In the genomic region with DNA sequence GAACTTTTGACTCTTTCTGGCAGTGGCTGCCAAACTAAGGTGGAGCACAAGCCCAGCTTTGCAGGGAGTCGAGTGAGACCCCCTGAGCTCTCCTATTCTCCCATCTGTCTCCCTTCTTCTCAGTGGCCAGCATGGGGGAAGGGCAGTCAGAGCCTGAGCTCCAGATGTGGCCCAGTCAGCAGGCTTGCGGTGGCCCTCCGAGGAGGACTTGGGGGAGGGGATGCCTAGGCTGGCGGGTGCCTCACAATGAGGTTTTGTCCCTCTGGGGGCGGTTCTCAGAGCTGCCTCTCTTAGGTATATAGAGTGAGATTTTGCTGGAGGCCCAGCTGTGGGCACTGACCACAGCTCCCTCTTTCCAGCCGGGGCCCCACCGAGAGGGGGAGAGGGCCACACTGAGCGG, we compare ENCODE assay signal across 21 mouse cellular contexts. TPM values are rescaled to one million over a fixed set of nuclear protein-coding genes. Genes with fewer than 3 reads are reported as not detected.
DNase-seq lines count a peak whose midpoint lies in the region; ATAC-seq lines count a peak whose summit lies in the region.
"Had no signal": no experiment of that assay in that cellular context is flagged by ENCODE, and none has a peak within 500 bp of the region (broad histone marks: within the 10 kb centered on the region; RNA-seq: fewer than 3 reads in every experiment).

No protein-coding gene starts in this region.

- H3K9me3 ChIP-seq in limb, embryonic 10.5 days (replicated peaks): no peaks in the 10 kb centered on the region
- no peaks in the 10 kb centered on the region for H3K9me3 ChIP-seq in intestine, embryonic 15.5 days
- H3K9me3 ChIP-seq: embryonic facial prominence, embryonic 12.5 days; hindbrain, embryonic 15.5 days; midbrain, embryonic 15.5 days had no signal

- H3K27me3 ChIP-seq in limb, embryonic 10.5 days (ENCODE audit: low read depth, poor library complexity, severe bottlenecking): peaks cover 25% of the 10 kb centered on the region
- no peaks in the 10 kb centered on the region for H3K27me3 ChIP-seq in intestine, embryonic 15.5 days (replicated peaks)

- no peak for ATAC-seq in intestine, embryonic 15.5 days
- ATAC-seq: midbrain, embryonic 15.5 days had no signal

- peaks cover 75% of the 10 kb centered on the region for H3K4me1 ChIP-seq in limb, embryonic 10.5 days
- peaks cover 28% of the 10 kb centered on the region for H3K4me1 ChIP-seq in intestine, embryonic 15.5 days (replicated peaks)

- peak overlapping the region; percentile 80 for H3K27ac ChIP-seq in limb, embryonic 10.5 days
- no peak overlapping the region for H3K27ac ChIP-seq in intestine, embryonic 15.5 days
- H3K27ac ChIP-seq: embryonic facial prominence, embryonic 12.5 days; hindbrain, embryonic 15.5 days; macrophage; midbrain, embryonic 15.5 days had no signal

- no peak overlapping the region for H3K9ac ChIP-seq in intestine, embryonic 15.5 days
- H3K9ac ChIP-seq: embryonic facial prominence, embryonic 12.5 days; hindbrain, embryonic 15.5 days; midbrain, embryonic 15.5 days had no signal

- peak; percentile 30 for DNase-seq in cerebellum, adult 9-11 months
- no peak for DNase-seq in cerebellum, postnatal 4 days (ENCODE audit: low spot score in 2 of 2)
- DNase-seq in layer of hippocampus, adult 8-10 months (ENCODE audit: low spot score in 2 of 2): peak; percentile 51 to 68
- DNase-seq in layer of hippocampus, postnatal 10 days (ENCODE audit: low spot score in 2 of 2): no peak
- peak; percentile 64 for DNase-seq in embryo, embryonic 10 days (ENCODE audit: low spot score)
- DNase-seq in limb, embryonic 10.5 days (ENCODE audit: low spot score): peak; percentile 70
- no peak for DNase-seq in gastrocnemius, postnatal 10 days
- DNase-seq: adrenal gland, adult 8-10 months; cerebellum, adult 8-10 months; heart, postnatal 10 days; kidney, adult 11 months; kidney, postnatal 36 days; lung, adult 2 months; spleen, adult 18-20 months; thymus, adult 18-20 months had no signal

- 9% methylated on average over 8 of the region's 8 CpGs for WGBS in limb, embryonic 10.5 days
- WGBS in intestine, embryonic 15.5 days: 26% methylated on average over 8 of the region's 8 CpGs

- H3K36me3 ChIP-seq in limb, embryonic 10.5 days: no peaks in the 10 kb centered on the region
- no peaks in the 10 kb centered on the region for H3K36me3 ChIP-seq in intestine, embryonic 15.5 days
- H3K36me3 ChIP-seq: embryonic facial prominence, embryonic 12.5 days; hindbrain, embryonic 15.5 days had no signal

- no peak overlapping the region for H3K4me2 ChIP-seq in intestine, embryonic 15.5 days (replicated peaks)
- H3K4me2 ChIP-seq: embryonic facial prominence, embryonic 12.5 days; hindbrain, embryonic 15.5 days; midbrain, embryonic 15.5 days had no signal

- H3K4me3 ChIP-seq in limb, embryonic 10.5 days: peak overlapping the region; percentile 10; the same call in 1 of the 2 replicates
- no peak overlapping the region for H3K4me3 ChIP-seq in intestine, embryonic 15.5 days (replicated peaks)
- H3K4me3 ChIP-seq: embryonic facial prominence, embryonic 12.5 days; hindbrain, embryonic 15.5 days; midbrain, embryonic 15.5 days had no signal

RNA-seq across cellular contexts. Expression of gene Myrf, which starts 2.4 kb away (rescaled TPM):
- 10 to 100 TPM; 31.6 to 37.2 (median 36.7) TPM for total RNA-seq in layer of hippocampus, adult 8-10 months (2022)
- total RNA-seq in layer of hippocampus, postnatal 10 days (2021): 1 to 10 TPM; 8.0 to 9.5 TPM
- 6.8 and 8.4 TPM in 2 replicates for polyA plus RNA-seq in limb, embryonic 10.5 days (2016; fragmentation: Nextera tagmentation; extraction: Ambion mirVana)
- total RNA-seq in gastrocnemius, postnatal 10 days (2021): under 1 TPM; 0.09 to 0.14 TPM
- 12.0 and 14.4 TPM in 2 replicates for polyA plus RNA-seq in intestine, embryonic 15.5 days (2015; fragmentation: Nextera tagmentation; extraction: Ambion mirVana)
- total RNA-seq: gastrocnemius, adult 8-10 months had no signal

RNA-seq across cellular contexts. Expression of gene Fen1, which starts 38.9 kb away (rescaled TPM):
- total RNA-seq in layer of hippocampus, adult 8-10 months (2022): 10 to 100 TPM in 2 of 4 experiments, 1 to 10 TPM in 2; 8.9 to 12.2 (median 9.9) TPM
- 10 to 100 TPM; 10.4 to 12.5 TPM for total RNA-seq in layer of hippocampus, postnatal 10 days (2021)
- 188 and 204 TPM in 2 replicates for polyA plus RNA-seq in limb, embryonic 10.5 days (2016; fragmentation: Nextera tagmentation; extraction: Ambion mirVana)
- 1 to 10 TPM; 8.4 to 9.1 TPM for total RNA-seq in gastrocnemius, postnatal 10 days (2021)
- 92.2 and 97.4 TPM in 2 replicates for polyA plus RNA-seq in intestine, embryonic 15.5 days (2015; fragmentation: Nextera tagmentation; extraction: Ambion mirVana)

RNA-seq across cellular contexts. Expression of gene Tmem258, which starts 39.1 kb away (rescaled TPM):
- 10 to 100 TPM; 73.3 to 92.9 (median 81.3) TPM for total RNA-seq in layer of hippocampus, adult 8-10 months (2022)
- total RNA-seq in layer of hippocampus, postnatal 10 days (2021): 100 to 1,000 TPM in 1 of 2 experiments, 10 to 100 TPM in 1; 90.7 to 113 TPM
- 420 and 432 TPM in 2 replicates for polyA plus RNA-seq in limb, embryonic 10.5 days (2016; fragmentation: Nextera tagmentation; extraction: Ambion mirVana)
- 100 to 1,000 TPM; 118 to 127 TPM for total RNA-seq in gastrocnemius, postnatal 10 days (2021)
- 470 and 520 TPM in 2 replicates for polyA plus RNA-seq in intestine, embryonic 15.5 days (2015; fragmentation: Nextera tagmentation; extraction: Ambion mirVana)

Comparison
In these comparisons a context has a peak if more than half of its experiments do, and no peak if none do; other contexts are left out.
1. DNase-seq: peak in cerebellum, adult 9-11 months (single experiment), layer of hippocampus, adult 8-10 months (2 of 2), embryo, embryonic 10 days (single experiment) and limb, embryonic 10.5 days (single experiment); none in cerebellum, postnatal 4 days (0 of 2), layer of hippocampus, postnatal 10 days (0 of 2) and gastrocnemius, postnatal 10 days (single experiment).
2. RNA of gene Myrf, which starts 2.4 kb away (total RNA-seq): 31.6 to 37.2 TPM in layer of hippocampus, adult 8-10 months and 8.0 to 9.5 TPM in layer of hippocampus, postnatal 10 days; 0.09 to 0.14 TPM in gastrocnemius, postnatal 10 days; every median in the first group is over 4 times any median in the second.